Mouse (Mus musculus) lung, adult 2 months (tissue): ENCODE measurements around the gene Acoxl.

Experiments
- CTCF ChIP-seq: fragments of 200-500 bp; IDR thresholded peaks from 2 replicates; pipeline ENCODE4 v1.5.1; 2011; ENCODE audit warnings: mild to moderate bottlenecking, low read length, control low read depth; ENCODE audit not compliant: insufficient read depth
- POLR2A ChIP-seq: fragments of 200-500 bp; IDR thresholded peaks from 2 replicates; pipeline ENCODE4 v1.6.1; 2011; ENCODE audit warnings: low read depth, mild to moderate bottlenecking, control low read depth, low read length, borderline replicate concordance; ENCODE audit errors: extremely low read depth

DNA sequence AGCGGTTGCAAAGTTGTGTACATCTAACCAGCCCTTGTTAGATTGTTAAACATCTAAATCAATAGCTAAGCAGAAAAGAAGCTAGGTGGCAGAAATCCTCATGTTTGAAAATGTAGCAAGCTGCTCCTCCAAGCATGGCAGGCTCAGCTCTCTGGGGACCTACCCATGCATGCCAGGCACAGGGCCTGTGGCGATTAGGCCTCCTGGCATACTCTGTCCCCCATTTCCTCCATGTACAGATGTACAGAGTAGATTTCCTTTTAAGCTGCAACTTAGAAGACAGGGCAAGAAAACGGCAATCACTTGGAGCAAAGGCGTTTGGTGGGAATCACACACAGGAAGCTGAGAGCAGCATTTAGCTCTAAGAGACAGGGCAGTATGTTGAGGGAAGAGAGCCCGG, 255.5 kb downstream of the Acoxl start:
- TF ChIP-seq POLR2A: no peak
- no peak for TF ChIP-seq CTCF
